Mouse (Mus musculus) kidney, postnatal 0 days (tissue): ENCODE measurements around the gene Ascc2. TPM values are rescaled to one million over a fixed set of nuclear protein-coding genes. Genes with fewer than 3 reads are reported as not detected.

ENCODE experiments used
- ATAC-seq: fragments of 200-750 bp; cut with Nextera tagmentation; replicated peaks from 2 replicates; pipeline ENCODE4 v1.8.0; 2017; ENCODE audit warnings: low read depth, moderate number of reproducible peaks, moderate TSS enrichment, moderate library complexity; ENCODE audit not compliant: low FRiP score
- DNase-seq: peaks from one replicate; pipeline ENCODE4 v3.0.0-alpha.2; 2016; ENCODE audit warnings: low spot score
- H3K27ac ChIP-seq: fragments of 300-500 bp; sonication (generic); 2 replicates; pipeline ENCODE4 v1.5.1; 2014; ENCODE audit warnings: mild to moderate bottlenecking
- H3K27me3 ChIP-seq: fragments of 300-500 bp; sonication (generic); 2 replicates; pipeline ENCODE4 v1.6.1; 2014; ENCODE audit warnings: low read length, mixed read lengths; ENCODE audit not compliant: insufficient read depth
- H3K36me3 ChIP-seq: fragments of 300-500 bp; sonication (generic); 2 replicates; pipeline ENCODE4 v1.6.1; 2014; ENCODE audit warnings: low read length, mixed read lengths; ENCODE audit not compliant: insufficient read depth
- H3K4me1 ChIP-seq: fragments of 300-500 bp; sonication (generic); replicated peaks from 2 replicates; pipeline ENCODE4 v1.6.1; 2014; ENCODE audit warnings: antibody characterized with exemption, low read length, mixed read lengths; ENCODE audit not compliant: insufficient read depth
- H3K4me2 ChIP-seq: fragments of 300-500 bp; sonication (generic); 2 replicates; pipeline ENCODE4 v1.6.1; 2014; ENCODE audit warnings: mild to moderate bottlenecking, low read length, moderate library complexity, mixed read lengths
- H3K4me3 ChIP-seq: fragments of 300-500 bp; sonication (generic); replicated peaks from 2 replicates; pipeline ENCODE4 v1.5.1; 2014; ENCODE audit warnings: low read depth, low read length
- H3K9ac ChIP-seq: fragments of 300-500 bp; sonication (generic); 2 replicates; pipeline ENCODE4 v1.6.1; 2014; ENCODE audit warnings: low read depth, low read length
- H3K9me3 ChIP-seq: fragments of 300-500 bp; sonication (generic); replicated peaks from 2 replicates; pipeline ENCODE4 v1.6.1; 2016; ENCODE audit warnings: low read length, inconsistent platforms, mixed read lengths
- CTCF ChIP-seq: IDR thresholded peaks from 2 replicates; pipeline ENCODE4 v1.5.1; 2016; ENCODE audit warnings: antibody characterized with exemption, low read depth, mild to moderate bottlenecking, moderate library complexity
- WGBS: fragments of 180-500 bp; shearing (Covaris S2); extraction: QIAGEN DNeasy Blood & Tissue Kit; methylation state at CpG from one replicate; pipeline ENCODE4 v1.1.7; 2014; 5-methylcytosine and 5-hydroxymethylcytosine counted together
- polyA plus RNA-seq: library from polyadenylated mRNA; unstranded; fragments of >200 nt; fragmentation: Nextera tagmentation; extraction: Ambion mirVana; gene quantifications from 2 replicates; pipeline ENCODE4 v1.2.1, GENCODE M21; 2015

The Ascc2 gene
- polyA plus RNA-seq, 1 experiment from 2014 or later, result 23.2 TPM

DNA sequence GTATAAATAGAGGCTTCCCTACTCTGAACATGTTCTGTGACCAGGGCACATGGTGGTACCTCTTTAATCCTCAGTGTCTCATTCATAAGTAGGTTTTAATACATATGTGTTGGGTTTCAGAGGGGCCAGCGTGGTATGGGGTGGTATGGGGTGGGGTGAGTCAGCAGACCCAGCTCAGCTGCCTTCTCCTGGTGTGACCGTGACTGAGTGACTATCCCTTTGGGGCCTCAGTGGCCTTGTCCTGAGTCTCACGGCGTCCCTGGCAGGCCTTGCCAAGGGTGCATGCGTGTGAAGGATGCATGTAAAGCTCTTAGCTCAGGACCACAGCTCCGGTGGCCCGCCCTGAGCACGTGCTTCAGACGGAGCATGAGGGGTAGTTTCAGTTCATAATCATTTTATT, 82.4 kb downstream of the Ascc2 start:
- no peaks in the 10 kb centered on the region for H3K4me1 ChIP-seq
- H3K27ac ChIP-seq, result no peak overlapping the region
- 85% methylated on average over 9 of the region's 9 CpGs for WGBS
- H3K4me3 ChIP-seq, result no peak overlapping the region
- no peak for ATAC-seq
- no peaks in the 10 kb centered on the region for H3K27me3 ChIP-seq
- no peak overlapping the region for H3K9ac ChIP-seq
- H3K9me3 ChIP-seq, result no peaks in the 10 kb centered on the region
- TF ChIP-seq CTCF, result no peak
- DNase-seq, result no peak
- H3K36me3 ChIP-seq, result peaks cover 20% of the 10 kb centered on the region
- H3K4me2 ChIP-seq, result no peak overlapping the region

DNA sequence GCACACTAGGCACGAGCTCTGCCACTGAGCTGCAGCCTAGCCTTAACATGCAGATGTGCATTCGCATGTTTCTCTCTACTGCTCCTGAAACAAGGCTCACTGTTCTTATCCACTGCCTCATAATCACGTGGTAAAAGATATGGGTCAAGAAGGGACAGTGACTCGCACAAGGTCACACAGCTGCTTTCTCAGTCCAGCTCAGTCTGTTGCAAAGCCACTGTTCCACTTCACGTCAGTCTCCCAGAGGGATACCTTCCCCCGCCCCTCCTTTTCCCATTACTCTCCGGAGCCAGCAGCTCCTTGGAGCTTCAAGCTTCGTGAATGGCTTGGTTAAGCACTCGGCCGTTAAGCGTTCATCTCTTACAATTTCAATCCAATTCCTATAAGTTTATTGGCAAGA, 82.8 kb downstream of the Ascc2 start:
- H3K9ac ChIP-seq, result no peak overlapping the region
- no peaks in the 10 kb centered on the region for H3K4me1 ChIP-seq
- H3K36me3 ChIP-seq, result peaks cover 24% of the 10 kb centered on the region
- H3K9me3 ChIP-seq, result no peaks in the 10 kb centered on the region
- no peak for DNase-seq
- no peak for TF ChIP-seq CTCF
- no peaks in the 10 kb centered on the region for H3K27me3 ChIP-seq
- no peak overlapping the region for H3K4me2 ChIP-seq
- 51% methylated on average over 11 of the region's 11 CpGs for WGBS
- no peak overlapping the region for H3K4me3 ChIP-seq
- ATAC-seq, result no peak
- H3K27ac ChIP-seq, result no peak overlapping the region

DNA sequence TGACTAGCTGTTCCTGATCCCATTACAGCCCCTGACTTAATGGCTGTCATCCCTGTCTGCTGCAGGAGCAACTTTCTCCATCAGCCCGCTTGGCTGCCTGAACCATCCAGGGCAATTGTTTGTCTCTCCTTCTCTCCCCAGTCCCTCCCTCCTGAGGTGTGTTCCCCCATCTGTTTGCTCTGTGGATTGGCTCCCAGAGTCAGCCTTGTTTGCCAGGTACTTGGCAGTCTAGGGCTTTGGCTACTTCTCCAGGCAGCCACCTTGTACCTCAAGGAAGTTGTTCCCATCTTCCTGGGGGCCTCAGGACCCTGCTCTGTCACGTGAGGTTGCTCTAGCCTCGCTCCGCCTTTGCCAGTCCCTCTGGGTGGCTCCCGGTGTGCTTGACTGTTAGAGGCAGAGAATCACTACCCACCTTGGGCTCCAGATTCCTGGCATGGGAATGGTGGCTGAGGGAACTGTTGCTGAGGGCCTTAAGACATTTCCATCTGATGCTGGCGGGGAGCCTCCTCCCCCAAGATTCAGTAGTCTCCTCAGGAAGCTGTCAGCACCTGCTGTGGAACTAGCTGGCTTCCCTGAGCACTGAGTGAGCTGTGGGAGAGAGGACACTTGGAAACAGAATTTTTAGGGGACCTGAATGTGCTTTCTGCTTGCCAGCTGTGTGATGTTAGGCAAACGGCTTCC, 83.5 kb downstream of the Ascc2 start:
- Histone ChIP-seq H3K9me3 (no peaks in the 10 kb centered on the region), H3K4me2 (no peak overlapping the region), H3K27ac (no peak overlapping the region), H3K27me3 (no peaks in the 10 kb centered on the region), H3K4me3 (no peak overlapping the region), H3K9ac (no peak overlapping the region), H3K36me3 (peaks cover 25% of the 10 kb centered on the region), H3K4me1 (no peaks in the 10 kb centered on the region)
- DNase-seq (no peak), ATAC-seq (no peak)
- TF ChIP-seq CTCF, result no peak
- WGBS, result 43% methylated on average over 7 of the region's 7 CpGs

DNA sequence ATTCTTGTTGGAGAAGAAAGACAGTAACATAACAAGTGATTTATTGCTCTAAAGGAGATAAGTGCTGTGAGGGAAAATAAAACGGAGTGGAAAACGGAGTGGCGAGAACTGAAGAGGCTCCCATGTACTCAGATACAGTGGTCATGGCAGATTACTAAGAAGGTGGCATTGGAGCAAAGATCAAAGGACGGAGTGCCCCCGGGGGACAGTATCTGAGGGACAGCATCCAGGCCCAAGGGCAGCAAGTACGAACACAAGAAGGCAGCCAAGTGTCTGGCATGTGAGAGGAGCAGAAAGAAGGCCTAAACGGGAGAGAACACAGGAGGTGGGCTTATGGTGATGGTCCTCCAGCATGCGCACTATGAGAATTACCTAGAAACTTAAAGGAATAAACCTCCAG, 84.2 kb downstream of the Ascc2 start:
- no peaks in the 10 kb centered on the region for H3K27me3 ChIP-seq
- DNase-seq (no peak), ATAC-seq (no peak)
- H3K36me3 ChIP-seq, result peaks cover 25% of the 10 kb centered on the region
- no peak overlapping the region for H3K27ac ChIP-seq
- no peak overlapping the region for H3K9ac ChIP-seq
- H3K4me1 ChIP-seq, result no peaks in the 10 kb centered on the region
- no peaks in the 10 kb centered on the region for H3K9me3 ChIP-seq
- H3K4me3 ChIP-seq, result no peak overlapping the region
- no peak overlapping the region for H3K4me2 ChIP-seq
- WGBS, result 59% methylated on average over 8 of the region's 8 CpGs
- no peak for TF ChIP-seq CTCF

DNA sequence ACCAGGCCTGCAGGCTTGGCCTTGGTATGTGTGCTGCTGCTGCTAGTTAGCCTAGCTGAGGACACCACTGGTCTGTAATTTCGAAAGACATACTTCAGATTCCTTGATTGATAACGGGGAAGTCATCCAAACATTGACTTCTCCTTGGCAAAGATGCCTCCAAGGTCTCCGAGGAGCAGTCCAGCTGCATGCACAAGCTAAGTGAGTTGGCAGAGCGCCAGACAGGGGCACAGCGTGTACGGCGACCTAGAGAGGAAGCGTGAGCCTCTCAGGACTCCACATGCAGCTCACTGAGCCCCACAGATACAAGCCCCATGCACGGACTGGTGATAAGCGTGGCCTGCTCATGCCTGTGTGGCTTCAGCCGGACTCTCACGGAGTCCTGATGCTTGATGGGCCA, 92.1 kb downstream of the Ascc2 start:
- Histone ChIP-seq H3K27ac (no peak overlapping the region), H3K4me3 (no peak overlapping the region), H3K27me3 (no peaks in the 10 kb centered on the region), H3K4me2 (no peak overlapping the region), H3K36me3 (peaks cover 7% of the 10 kb centered on the region; the same call in 1 of the 2 replicates), H3K4me1 (no peaks in the 10 kb centered on the region), H3K9me3 (no peaks in the 10 kb centered on the region), H3K9ac (no peak overlapping the region)
- TF ChIP-seq CTCF, result no peak
- ATAC-seq (no peak), DNase-seq (no peak)
- 54% methylated on average over 12 of the region's 12 CpGs for WGBS

DNA sequence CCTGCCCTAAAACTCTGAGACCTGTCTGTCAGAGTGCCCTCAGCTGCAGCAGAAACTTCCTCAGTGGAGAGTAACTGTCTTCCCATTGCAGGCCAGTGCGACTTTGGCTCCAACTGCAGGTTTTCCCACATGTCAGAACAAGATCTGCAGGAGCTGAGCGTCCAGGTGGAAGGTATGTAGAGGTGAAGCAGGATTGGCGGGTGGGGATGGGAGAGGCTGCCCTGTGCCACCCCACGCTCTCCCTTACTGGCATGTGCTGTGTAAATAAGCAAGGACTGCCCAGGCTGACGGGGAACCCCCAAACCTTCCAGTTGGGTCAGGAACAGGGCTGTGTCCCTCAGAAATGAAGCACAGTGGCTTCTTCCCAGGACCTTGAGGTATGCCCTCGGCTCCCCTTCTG, 92.5 kb downstream of the Ascc2 start:
- H3K4me1 ChIP-seq, result no peaks in the 10 kb centered on the region
- 0 out of 2 replicates have a peak, but pooled peaks cover 4% of the 10 kb centered on the region for H3K36me3 ChIP-seq
- H3K9me3 ChIP-seq, result no peaks in the 10 kb centered on the region
- no peak overlapping the region for H3K27ac ChIP-seq
- H3K9ac ChIP-seq, result no peak overlapping the region
- H3K4me2 ChIP-seq, result no peak overlapping the region
- ATAC-seq (no peak), DNase-seq (no peak)
- no peak overlapping the region for H3K4me3 ChIP-seq
- 82% methylated on average over 6 of the region's 6 CpGs for WGBS
- no peaks in the 10 kb centered on the region for H3K27me3 ChIP-seq
- TF ChIP-seq CTCF, result no peak

DNA sequence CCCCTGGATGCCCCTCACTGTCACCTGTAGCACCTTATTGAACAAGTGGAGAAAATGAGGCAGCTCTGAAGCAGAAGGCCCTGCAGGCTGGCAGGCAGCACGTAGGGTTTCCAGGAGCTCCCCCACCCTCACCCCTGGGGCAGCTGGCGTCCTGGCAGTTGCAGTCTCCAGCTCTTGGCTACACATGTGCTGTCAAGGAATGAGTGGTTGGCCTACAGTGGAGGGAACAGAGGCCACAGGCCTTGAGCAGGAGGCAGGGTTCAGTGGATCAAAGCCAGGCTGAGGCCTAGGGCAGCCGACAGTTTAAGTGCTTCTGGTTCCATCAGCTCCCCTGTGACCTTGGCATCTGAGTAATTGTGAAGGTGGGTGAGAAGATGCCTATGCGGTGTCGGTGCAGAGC, 93.4 kb downstream of the Ascc2 start:
- no peak overlapping the region for H3K27ac ChIP-seq
- H3K4me1 ChIP-seq, result no peaks in the 10 kb centered on the region
- 59% methylated on average over 5 of the region's 5 CpGs for WGBS
- no peak for TF ChIP-seq CTCF
- H3K9ac ChIP-seq, result no peak overlapping the region
- H3K27me3 ChIP-seq, result no peaks in the 10 kb centered on the region
- H3K36me3 ChIP-seq, result no peaks in the 10 kb centered on the region
- DNase-seq (no peak), ATAC-seq (no peak)
- H3K4me3 ChIP-seq, result no peak overlapping the region
- H3K4me2 ChIP-seq, result no peak overlapping the region
- H3K9me3 ChIP-seq, result no peaks in the 10 kb centered on the region
